Mouse (Mus musculus) spleen, adult 2 months (tissue): ENCODE measurements around the gene Ttc6.

ENCODE experiments used
- CTCF ChIP-seq: fragments of 200-500 bp; IDR thresholded peaks from 2 replicates; pipeline ENCODE4 v1.5.1; 2011; ENCODE audit warnings: mild to moderate bottlenecking, inconsistent platforms; ENCODE audit not compliant: insufficient read depth, insufficient read length, insufficient replicate concordance; ENCODE audit errors: extremely low read depth
- POLR2A ChIP-seq: fragments of 200-500 bp; IDR thresholded peaks from 2 replicates; pipeline ENCODE4 v1.6.1; 2011; ENCODE audit warnings: low read depth, low read length, inconsistent platforms

- TF ChIP-seq CTCF, result no peak
- TF ChIP-seq POLR2A, result no peak
These were observed 13.6 kb upstream of the Ttc6 start for GRCm38 (mm10) chr12:57550181-57550808.
